Mouse (Mus musculus): ENCODE data around the gene Kif26a.

- TF ChIP-seq CTCF (IDR thresholded peaks at IDR 0.05) (no peak), POLR2A (IDR thresholded peaks at IDR 0.05; ENCODE audit: insufficient read depth, low read depth, low read length) (no peak), EP300 (IDR thresholded peaks at IDR 0.05; ENCODE audit: insufficient read depth, low read depth, low read length) (no peak)
These were observed 28.4 kb upstream of the Kif26a start for GRCm38 (mm10) chr12:112117649-112118048.
